Mouse (Mus musculus) lung, postnatal 4 days (tissue): Measurements from ENCODE around the gene Mphosph6.

Source experiments
- DNase-seq, 2 experiments: peaks; one replicate each; pipeline ENCODE4 v3.0.0; 2021

Mphosph6 gene

GRCm38 (mm10) chr8:117765947-117766346 is 35.8 kb downstream of the Mphosph6 start:
- no peak for DNase-seq

- DNase-seq: no peak
These were observed 37.1 kb downstream of the Mphosph6 start for GRCm38 (mm10) chr8:117764625-117765024.

- DNase-seq: no peak
These were observed 39.0 kb downstream of the Mphosph6 start for GRCm38 (mm10) chr8:117762776-117763175.

- DNase-seq: no peak
These were observed 43.8 kb downstream of the Mphosph6 start for GRCm38 (mm10) chr8:117757900-117758299.

- no peak for DNase-seq
These were observed 52.3 kb downstream of the Mphosph6 start for GRCm38 (mm10) chr8:117749436-117749835.

GRCm38 (mm10) chr8:117747886-117748730 is 53.6 kb downstream of the Mphosph6 start:
- DNase-seq: no peak

GRCm38 (mm10) chr8:117747428-117747827 is 54.3 kb downstream of the Mphosph6 start:
- no peak for DNase-seq

GRCm38 (mm10) chr8:117746651-117747050 is 55.1 kb downstream of the Mphosph6 start:
- no peak for DNase-seq

GRCm38 (mm10) chr8:117742431-117743012 is 59.2 kb downstream of the Mphosph6 start:
- DNase-seq: no peak
